Mouse (Mus musculus) testis, postnatal 14 days (tissue): ENCODE data around the gene Fam192a.

Experiments used
- DNase-seq: peaks from one replicate; pipeline ENCODE4 v3.0.0; 2021; ENCODE audit warnings: low spot score

Gene Fam192a

DNA sequence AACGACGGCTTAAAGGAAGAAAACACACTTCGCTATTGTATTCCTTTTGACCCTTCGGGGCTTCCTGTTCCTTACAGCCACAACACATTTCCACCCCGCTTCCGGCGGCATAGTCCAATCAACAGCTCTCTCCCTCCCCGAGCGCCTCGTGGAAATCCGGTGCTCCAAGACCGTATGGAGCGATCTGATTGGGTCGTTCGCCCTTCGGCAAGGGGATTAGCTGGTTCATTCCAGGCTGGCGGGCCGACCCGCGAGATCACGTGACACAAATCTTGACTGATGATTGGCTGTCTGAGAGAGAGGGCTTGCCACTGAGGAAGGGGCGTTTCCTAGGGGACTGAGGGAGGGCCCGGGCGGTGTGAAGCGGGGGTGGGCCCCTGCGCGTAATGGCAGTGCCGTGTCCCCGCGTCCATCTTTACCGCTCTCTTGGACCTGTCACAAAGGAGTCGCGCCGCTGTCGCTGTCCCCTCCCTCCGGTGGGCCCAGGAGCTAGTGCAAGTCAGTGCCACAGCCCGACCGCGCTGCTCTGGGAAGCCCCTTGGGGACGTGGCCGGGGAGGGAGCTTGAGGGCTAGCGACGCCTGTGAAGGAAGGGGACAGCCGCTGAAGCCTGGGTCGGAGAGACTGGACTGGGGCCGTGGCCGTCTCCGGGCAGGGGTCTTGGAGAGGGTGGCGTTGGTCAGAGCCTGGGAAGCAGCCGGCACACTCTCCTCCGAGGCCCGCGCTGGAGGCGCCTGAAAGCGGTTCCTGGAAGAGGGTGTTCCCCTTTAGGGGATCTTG lies at the start of gene Fam192a, which contains the start of gene Rspry1:
TSS of gene Fam192a (minus strand) at position 391 of the 779 bp plus-strand sequence.
TSS of gene Rspry1 (plus strand) at position 331 of the 779 bp plus-strand sequence.
- peak; percentile 100 for DNase-seq

DNA sequence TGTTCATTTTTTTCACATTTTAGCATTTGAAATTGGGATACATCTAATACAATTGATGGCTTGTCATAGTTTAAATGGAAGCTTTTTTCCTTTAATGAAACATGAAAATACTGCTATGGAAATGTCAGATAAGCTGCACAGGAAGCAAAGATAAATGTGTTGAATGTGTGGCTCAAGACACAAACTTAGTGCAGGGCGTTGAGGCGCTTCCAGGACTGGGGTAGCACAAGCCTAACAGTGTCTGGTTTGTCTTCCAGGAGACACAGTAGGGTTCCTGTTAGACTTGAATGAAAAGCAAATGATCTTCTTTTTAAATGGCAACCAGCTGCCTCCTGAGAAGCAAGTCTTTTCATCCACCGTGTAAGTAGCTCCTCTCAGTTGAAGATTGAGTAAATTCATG lies 47.7 kb upstream of the Fam192a start:
- no peak for DNase-seq

DNA sequence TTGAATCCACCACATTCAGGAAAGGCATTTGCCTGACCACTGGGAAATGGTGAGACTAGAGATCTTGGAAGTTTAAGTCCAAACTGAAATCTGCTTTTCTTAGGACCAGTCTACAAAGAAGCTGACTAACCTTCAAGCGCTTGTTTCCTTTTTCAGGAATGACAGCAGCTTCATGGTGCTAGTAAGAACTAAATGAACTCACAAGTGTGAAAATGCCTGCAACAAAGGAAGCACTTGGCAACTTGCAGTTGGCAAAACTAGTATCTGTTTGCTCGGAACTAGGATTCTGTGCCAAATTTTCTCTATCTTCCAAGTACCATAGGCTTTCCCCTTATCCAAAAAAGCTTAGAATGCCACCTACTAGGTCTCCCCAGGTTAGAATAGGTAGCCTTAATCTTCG lies 44.4 kb upstream of the Fam192a start:
- DNase-seq, result no peak

DNA sequence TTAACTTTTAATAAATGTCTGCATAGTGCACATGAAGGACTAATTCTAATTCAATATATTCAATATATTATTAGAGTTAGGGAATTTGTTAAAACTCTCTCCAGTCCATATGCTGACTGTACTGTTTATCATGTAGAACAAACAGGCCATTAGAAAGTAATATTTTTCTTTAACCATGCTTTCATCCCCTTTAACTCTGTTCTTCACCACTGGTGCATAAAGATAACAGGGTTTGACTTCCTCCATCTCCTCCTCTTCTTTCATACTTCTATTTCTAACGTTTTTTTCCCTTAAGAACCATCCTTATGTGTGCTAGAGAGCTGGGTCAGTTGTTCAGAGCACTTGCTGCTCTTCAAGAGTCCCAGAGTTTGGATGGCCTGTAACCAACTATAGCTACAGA lies 43.4 kb upstream of the Fam192a start:
- no peak for DNase-seq

DNA sequence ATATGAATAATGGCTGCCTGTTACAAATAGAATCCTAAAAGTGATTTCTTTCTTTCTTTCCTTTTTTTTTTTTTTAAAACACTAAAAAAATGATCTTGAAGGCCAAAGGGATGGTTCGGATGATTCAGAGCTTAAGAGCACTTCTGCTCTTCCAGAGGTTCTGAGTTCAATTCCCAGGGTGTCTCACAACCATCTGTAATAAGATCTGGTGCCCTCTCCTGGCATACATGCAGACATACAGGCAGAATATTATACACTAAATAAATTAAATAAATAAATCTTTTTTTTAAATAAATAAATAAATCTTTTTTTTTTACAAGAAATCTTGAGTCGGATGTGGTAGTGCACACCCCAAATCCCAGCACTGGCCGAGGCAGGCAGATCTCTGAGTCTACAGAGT lies 40.1 kb upstream of the Fam192a start:
- DNase-seq, result no peak

DNA sequence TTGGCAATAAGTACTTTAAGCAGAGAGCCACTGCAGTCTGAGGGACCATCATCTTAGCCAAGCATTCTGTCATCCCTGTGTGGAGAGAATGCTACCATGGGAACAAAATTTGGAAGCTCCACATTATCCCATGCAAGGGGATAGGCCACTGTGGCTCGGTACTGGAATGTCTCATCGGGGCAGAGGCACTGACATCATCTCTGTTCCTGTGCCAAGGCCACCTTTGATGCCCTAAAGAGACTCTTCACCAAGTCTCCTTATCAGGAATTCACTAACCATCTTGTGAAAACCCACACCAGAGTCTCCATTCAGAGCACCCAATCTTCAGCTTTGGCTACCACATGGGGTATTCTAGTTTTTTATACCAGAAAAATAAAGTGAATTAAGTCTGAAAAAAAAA lies 39.4 kb upstream of the Fam192a start:
- no peak for DNase-seq

DNA sequence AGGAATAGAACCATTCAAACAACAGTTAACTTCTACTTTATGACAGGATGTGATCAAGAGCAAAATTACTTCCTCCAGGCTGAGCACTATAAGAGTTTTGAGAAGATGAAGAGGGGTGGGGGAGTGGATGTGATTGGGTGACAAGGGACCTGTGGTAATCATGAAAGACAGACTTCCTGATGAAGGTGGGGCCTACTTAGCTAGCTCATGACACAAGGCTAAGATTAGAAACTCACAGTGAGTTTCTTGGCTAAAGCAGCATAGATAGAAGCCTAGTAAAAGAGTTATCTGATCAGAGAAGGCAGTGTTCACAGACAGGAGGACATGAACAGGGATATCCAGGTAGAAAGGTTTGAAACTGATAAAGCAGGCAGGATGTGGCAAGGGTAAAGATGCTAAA lies 32.4 kb upstream of the Fam192a start:
- no peak for DNase-seq

DNA sequence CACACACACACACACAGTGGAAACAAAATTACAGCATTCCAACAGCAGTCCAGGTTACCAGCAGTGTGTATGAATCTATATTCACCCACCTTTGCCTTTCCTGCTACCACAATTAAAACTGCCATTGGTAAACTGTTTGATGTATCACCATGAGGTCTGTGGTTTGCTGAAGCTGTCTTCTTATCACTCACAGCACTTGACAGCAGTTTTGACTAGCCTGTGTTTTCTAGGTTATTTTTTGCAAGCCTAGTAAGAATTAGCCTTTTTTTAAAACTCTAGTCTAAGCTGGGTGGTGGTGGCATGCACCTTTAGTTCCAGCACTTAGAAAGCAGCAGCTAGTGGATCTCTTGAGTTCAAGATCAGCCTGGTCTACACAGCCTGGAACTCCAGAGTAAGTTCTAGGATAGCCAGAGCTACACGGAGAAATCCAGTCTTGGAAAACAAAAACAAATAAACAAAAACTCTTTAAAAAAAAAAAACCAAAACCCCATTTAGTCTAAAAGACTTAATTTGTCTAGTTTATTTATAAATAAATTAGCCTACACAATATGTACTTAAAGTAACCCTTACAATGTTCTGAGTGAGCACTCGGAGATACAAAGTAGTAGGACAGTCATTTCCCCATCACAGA lies 31.9 kb upstream of the Fam192a start:
- DNase-seq, result no peak

DNA sequence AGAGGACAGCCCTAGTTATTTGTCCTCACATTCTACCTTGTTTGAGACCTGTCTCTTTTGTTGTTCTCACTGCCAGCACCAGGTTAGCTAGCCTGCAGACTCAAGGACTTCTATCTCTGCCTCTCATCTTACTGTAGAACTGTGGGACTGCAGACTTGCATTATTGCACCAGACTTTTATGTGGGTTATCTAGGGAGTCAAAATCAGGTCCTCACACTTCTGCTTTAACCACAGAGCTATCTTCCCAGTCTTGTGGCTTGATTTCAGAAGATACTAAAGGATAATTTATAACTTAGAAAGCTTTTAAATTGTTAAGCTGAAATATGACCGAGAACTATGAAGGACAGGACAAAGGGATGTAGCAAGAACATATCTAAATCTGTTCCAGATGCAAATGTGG lies 23.1 kb upstream of the Fam192a start:
- no peak for DNase-seq

DNA sequence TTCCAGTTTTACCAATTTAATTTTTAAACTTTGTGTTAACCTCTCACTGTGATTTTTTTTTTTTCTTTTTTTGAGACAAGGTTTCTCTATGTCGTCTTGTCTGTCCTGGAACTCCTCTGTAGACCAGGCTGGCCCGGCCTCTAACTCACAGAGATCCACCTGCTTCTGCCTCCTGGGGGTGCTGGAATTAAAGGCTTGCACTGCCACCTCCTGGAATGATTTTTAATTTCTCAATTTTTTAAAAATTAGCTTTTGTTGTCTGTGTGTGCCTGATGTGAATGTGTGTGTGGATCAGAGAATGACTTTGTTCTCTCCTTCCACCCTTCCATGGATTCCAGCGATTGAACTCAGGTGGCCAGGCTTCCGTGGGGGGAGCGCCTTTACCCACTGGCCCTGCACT lies 5.3 kb upstream of the Fam192a start:
- no peak for DNase-seq

DNA sequence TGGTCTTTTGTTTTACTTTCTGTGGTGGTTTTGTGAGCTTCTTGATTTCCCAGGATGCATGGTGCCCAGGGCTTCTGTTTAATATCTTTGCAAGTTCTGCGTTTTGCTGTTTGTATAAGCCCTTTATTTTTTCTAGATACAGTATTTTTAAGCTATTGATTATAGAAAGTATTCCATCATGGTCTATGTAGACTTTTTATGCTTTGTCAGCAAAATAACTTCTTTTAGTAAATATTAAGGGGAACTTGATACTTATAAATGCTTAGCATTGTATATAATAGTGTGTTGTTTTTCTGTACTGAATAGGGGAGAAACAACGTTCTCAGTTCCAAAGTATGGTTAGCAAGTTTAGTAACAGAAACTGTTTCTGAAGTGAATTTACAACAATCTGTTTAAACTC lies 2.2 kb upstream of the Fam192a start:
- no peak for DNase-seq

DNA sequence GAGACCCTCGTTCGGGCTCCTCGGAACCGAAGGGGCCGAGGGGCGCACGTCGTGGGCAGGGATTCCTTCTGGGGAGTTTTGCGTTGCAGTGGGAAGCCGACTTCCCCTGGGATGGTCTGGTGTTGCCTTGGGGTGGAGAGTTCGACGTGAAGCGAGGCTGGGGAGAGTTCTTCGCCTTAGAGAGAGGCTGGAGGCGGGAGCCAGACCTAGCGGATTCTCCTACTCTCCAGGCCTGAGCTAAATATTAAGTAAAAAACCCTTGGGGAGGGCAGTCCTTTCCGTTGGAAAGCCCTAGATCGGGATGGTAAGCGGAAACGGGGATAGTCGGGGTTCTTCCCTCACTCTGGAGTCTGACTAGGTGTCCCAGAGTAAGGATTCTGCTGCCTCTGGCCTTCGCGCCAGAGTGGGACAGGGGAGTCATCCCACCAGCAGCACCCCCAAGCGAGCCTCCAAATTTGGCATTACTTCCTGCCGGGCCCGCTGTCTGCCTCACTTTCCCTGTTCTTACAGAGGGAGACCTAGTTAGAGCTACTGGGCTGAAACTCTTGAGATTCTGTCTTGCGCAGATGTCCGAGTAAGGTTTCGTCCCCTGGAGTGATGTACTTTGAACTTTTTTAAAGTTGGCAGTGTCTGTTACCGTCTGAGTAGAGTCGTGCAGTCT lies 804 bp upstream of the Fam192a start:
- peak; percentile 36 for DNase-seq

DNA sequence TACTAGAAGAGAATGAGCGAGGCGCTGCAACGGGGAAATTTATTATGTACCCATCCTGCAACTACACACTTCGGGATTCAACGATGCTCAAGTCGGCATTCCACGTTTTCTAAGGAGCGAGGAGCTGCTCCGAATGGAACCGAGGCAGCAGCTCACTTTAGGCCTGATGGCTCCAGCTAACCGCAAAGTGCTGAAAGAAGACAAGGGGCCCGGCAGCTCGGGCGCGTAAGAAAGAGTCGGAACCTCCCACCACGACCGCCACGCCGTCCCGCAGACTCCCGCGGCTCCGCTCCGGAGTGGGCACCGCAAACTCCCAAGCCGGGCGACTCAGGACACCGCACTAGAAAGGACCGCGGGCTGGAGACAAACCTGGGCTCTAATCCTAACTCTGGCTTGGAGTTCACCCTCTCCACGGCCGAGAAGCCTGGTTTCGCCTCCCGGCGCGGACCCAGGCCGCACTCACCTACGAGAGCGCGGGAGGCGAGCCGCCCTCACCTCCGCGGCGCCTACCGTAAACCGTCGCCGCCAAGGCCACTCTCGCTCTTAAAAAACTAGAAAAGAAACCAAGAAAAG lies 677 bp downstream of the Fam192a start:
- peak; percentile 69 for DNase-seq

DNA sequence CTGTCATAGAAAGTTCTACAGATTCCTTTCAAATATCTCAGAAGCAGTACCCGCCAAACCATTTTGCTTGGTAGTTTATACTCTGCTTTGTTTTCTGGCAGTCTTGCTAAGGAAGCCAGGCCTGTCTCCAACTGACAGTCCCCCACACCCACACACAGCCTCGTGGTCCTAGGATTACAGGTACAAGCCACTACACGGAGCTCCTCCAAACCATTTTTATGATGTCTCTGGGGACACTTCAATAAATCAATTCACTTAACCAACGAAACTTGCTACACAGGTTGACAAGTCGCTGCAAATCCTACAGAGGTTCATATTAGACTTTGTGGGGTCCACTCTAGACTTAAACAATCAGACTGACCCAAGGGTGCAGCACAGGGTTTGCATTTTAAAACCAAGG lies 1.3 kb downstream of the Fam192a start:
- DNase-seq, result no peak

DNA sequence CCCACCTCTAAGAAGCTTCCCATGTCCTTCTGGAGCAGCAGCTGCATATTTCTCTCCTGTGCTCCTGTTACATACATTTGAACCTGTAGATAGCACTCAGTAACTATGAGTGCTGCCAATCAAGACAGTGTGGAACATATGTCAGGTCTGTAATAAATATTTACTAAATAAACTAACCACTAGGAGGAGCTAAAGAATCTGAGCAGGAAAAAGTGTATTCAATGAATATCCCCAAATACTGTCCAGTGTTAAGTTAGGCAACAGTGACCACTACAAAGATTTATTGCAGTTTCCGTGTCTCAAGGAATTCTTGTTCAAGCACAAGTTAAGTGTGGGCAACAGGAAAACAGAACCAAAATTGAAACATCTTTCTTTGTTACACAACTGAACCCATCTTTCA lies 7.6 kb downstream of the Fam192a start:
- DNase-seq, result no peak

DNA sequence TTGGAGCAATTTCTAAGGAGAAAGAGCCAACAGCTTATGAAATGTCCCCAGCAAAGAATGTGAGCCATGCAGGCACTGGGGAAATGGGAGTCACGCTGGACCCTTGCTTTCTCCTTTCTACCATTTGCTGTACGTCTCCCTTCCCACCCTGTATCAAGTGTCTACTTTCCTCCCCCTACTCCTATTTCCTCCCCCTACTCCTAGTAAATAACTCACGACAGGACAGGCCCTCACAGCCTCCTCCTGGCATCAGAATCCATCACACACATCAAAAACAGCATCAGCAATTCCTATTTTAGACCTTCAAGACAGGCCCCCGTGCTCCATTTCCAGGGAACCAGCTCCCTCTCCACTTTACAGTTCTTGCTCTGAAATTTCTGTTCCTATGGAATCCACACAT lies 10.1 kb downstream of the Fam192a start:
- DNase-seq, result no peak

DNA sequence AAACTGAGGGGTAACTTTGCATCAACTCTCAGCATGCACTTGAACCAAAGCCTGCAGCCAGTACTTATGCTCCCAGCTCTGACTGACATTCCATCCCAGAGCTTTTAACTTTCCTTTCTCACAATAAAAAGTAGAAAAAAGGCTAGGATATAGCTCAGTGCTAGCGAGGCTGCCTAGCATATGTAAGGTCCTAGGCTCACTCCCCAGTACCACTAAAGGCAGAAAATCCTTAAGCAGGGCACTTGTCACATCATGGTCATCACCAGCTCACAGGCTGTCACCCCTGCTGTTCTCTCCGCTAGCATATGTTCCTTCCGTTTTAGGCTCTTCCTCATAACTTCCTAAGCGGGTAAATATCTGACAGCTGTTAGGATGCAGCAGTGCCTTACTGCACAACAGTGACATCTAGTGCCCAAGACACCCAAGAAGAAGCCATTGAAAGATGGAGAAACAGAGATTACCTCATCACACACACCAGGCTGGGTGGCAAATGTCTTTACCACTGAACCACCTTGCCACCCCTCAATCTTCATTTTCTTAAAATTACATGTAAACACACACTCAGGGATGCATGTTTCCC lies 17.5 kb downstream of the Fam192a start:
- DNase-seq, result no peak

DNA sequence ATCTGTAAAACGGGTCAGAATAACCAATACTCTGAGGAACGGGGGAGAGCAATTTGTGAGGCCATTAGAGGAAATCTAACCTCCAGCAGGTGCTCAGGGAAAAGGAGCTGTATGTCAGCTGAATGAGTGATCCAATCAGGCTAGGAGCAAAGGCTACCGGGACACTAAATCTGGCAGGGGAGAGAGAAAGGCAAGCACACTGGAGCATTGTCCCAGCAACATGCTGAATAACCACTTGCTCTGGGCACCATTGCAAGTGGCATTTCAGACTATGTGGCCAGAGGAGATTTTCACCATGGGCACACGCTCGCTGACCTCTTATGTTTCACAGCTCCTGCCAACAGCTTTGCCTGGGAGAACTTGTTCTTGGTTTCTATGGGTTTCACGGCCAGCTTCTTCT lies 19.2 kb downstream of the Fam192a start:
- DNase-seq, result no peak

DNA sequence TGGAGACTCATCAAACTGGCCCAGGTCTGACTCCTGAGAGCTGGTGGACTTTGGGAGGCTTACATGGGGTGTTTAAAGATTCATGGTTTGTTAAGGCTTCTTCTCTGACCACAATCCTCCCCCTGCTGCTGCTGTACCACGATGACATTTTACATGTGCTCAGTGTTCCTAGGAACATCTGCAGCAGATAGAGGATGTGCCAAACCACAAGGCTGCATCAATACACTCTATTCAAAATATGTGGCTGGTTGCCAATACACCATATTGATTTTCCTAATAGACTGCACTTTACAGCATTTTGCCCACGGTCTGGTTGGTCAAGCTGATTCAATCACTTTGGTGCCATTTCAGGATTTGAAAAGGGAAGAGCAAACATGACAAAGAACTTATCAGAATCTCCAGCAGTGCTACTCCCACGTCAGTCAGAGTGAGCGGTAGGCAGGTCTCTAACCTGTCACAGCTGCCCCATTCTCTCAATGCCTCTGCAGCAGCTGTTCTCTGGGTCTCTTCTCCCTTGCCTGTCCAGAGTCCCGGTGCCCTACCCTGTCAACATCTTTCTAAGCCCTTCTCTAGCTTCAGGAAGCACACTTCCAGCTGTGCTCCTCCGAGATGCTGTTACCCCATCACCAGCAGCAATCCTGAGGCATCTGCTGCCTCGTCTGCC lies 19.8 kb downstream of the Fam192a start:
- DNase-seq, result no peak

DNA sequence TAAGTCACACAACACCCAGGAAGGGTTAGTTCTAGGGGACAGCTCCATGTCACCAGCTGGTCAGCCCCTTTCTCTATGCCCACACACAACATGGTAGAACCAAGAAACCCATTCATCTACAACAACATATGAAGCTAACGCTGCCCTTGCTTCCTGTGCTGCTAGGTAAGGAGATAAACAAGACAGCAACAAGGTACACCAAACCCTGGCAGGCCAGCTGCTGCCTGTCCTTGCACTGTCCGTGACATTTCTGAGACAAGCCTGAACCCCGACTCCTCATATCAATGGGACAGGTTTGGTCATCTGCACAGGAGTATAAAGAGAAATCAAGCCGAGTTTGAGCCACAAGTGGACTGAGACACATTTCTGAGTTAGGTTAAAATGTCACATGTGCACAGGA lies 26.6 kb downstream of the Fam192a start:
- no peak for DNase-seq

DNA sequence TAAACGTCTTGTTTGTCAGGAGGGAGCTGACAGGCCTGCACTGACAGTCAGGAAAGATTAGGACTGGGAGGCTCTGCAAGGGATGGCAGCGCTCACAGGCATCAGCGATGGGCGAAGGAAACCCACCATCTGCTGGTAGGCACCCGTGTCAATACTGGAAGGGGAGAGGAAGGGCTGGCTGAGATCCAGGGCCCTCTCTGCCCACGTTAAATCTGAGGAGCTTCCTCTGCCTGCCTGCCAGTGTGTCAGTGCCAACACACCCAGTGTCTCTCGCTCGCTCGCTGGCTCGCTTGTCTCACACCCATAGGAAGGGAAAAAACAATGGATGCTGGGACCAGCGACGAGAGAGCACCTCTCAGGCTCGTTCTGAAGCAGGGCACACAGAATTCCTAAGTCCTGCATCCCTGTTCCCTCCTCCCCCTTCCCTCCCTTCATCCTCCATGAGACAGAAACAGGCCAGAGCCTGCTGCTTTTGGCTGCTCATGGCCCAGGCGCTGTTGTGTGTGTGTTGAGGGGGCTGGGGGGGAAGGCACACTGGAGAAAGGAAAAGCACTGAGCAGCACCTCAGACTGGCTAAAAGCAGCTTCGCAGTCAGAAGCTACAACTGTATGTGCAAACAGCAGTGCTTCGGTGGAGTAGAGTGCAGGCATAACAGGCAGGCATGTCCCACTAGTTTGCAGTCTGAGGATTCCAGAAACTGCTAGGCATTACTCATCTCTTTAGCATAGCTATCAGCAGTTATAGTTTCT lies 27.5 kb downstream of the Fam192a start:
- DNase-seq, result no peak
